Mouse (Mus musculus): Measurements from ENCODE around the gene Cfap126. TPM values are rescaled to one million over a fixed set of nuclear protein-coding genes. Genes with fewer than 3 reads are reported as not detected.

Gene Cfap126
- polyA plus RNA-seq, 1 experiment from 2014 or later = 4.4 TPM

DNA sequence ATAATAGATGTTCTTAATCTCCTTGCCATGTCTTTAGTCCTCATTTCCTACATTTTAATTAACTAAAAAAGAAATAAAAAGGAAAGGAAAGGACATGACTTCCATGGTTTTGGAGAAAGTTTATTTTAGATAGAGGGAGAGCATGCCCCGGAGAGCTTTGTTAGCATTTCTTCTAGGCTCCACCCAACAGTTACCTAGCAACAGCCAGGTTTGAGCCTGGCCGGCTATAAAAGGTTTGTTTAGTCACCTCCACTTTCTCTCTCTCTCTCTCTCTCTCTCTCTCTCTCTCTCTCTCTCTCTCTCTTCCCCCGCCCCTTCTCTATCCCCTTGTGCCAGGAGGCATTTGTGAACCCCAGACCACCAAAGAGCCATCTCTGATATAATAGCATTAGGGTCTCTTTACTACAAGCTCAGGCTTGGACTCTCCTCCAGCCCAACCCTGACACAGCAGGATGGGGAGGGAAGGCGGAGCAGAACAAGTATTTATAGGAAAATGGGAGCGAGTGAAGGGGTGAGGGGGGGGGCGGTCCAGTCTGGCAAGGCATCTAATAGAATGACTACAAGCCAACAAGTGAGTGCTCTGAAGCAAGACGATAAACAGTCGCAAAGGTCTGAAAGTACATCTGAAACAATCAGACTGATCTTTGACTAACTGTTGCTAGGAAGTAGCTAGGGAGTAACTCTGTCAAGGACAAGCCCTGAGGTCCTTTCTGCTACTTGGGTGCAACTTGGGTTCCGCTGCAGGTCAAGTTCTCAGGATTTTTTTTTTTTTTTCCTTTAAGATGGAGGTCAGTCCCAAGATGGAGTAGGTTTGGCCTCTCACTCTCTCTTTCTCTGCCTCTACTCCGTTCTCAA, 17.4 kb upstream of the Cfap126 start:
- H3K27me3 ChIP-seq (replicated peaks) = peaks cover 12% of the 10 kb centered on the region
- H3K9ac ChIP-seq (replicated peaks) = no peak overlapping the region
- ATAC-seq (ENCODE audit: low FRiP score) = no peak
- peak overlapping the region; percentile 22; the same call in 1 of the 2 replicates for H3K4me2 ChIP-seq
- no peaks in the 10 kb centered on the region for H3K4me1 ChIP-seq
- no peaks in the 10 kb centered on the region for H3K36me3 ChIP-seq
- no peak overlapping the region for H3K27ac ChIP-seq (replicated peaks)
- 20% methylated on average over 10 of the region's 10 CpGs for WGBS
- no peaks in the 10 kb centered on the region for H3K9me3 ChIP-seq (replicated peaks)
- H3K4me3 ChIP-seq (replicated peaks) = no peak overlapping the region

GRCm38 (mm10) chr1:171097136-171097535, 16.6 kb upstream of the Cfap126 start:
- H3K27me3 ChIP-seq (replicated peaks) = peaks cover 11% of the 10 kb centered on the region
- H3K4me3 ChIP-seq (replicated peaks) = no peak overlapping the region
- H3K9ac ChIP-seq (replicated peaks) = no peak overlapping the region
- no peaks in the 10 kb centered on the region for H3K4me1 ChIP-seq
- H3K27ac ChIP-seq (replicated peaks) = no peak overlapping the region
- H3K9me3 ChIP-seq (replicated peaks) = no peaks in the 10 kb centered on the region
- ATAC-seq (ENCODE audit: low FRiP score) = no peak
- H3K4me2 ChIP-seq = no peak overlapping the region
- H3K36me3 ChIP-seq = no peaks in the 10 kb centered on the region

- ATAC-seq (ENCODE audit: low FRiP score) = no peak
- no peaks in the 10 kb centered on the region for H3K4me1 ChIP-seq
- no peaks in the 10 kb centered on the region for H3K9me3 ChIP-seq (replicated peaks)
- peaks cover 6% of the 10 kb centered on the region for H3K27me3 ChIP-seq (replicated peaks)
- no peak overlapping the region for H3K4me2 ChIP-seq
- H3K36me3 ChIP-seq = no peaks in the 10 kb centered on the region
- WGBS = 64% methylated on average over 2 of the region's 2 CpGs
- H3K4me3 ChIP-seq (replicated peaks) = no peak overlapping the region
- H3K9ac ChIP-seq (replicated peaks) = no peak overlapping the region
- H3K27ac ChIP-seq (replicated peaks) = no peak overlapping the region
These were observed 16.1 kb upstream of the Cfap126 start for GRCm38 (mm10) chr1:171097612-171098011.

DNA sequence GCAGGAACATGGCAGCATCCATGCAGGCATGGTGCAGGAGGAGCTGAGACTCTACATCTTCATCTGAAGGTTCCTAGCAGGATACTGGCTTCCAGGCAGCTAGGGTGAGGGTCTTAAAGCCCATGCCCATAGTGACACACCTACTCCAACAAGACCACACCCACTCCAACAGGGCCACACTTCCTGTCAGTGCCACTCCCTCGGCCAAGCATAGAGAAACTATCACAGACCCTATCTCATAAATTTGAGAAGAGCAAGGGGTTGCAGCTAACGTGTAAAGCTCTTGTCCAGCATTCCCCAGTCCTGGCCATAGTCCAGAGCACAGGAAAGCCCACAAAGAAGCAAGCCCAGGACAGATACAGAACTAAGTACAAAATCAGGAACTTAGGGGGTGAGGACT, 12.7 kb upstream of the Cfap126 start:
- Histone ChIP-seq H3K36me3 (no peaks in the 10 kb centered on the region), H3K4me2 (peak overlapping the region; percentile 62), H3K4me3 (replicated peaks) (no peak overlapping the region), H3K27me3 (replicated peaks) (0 out of 2 replicates have a peak, but pooled peaks cover 3% of the 10 kb centered on the region), H3K9me3 (replicated peaks) (no peaks in the 10 kb centered on the region), H3K4me1 (peaks cover 7% of the 10 kb centered on the region; the same call in 1 of the 2 replicates), H3K27ac (replicated peaks) (no peak overlapping the region), H3K9ac (replicated peaks) (no peak overlapping the region)
- 55% methylated on average over 2 of the region's 2 CpGs for WGBS
- no peak for ATAC-seq (ENCODE audit: low FRiP score)

- under 1% methylated on average over 40 of the region's 40 CpGs for WGBS
- Histone ChIP-seq H3K27ac (replicated peaks) (peak overlapping the region; percentile 87), H3K4me3 (replicated peaks) (peak overlapping the region; percentile 55), H3K9ac (replicated peaks) (peak overlapping the region; percentile 64), H3K36me3 (no peaks in the 10 kb centered on the region), H3K9me3 (replicated peaks) (no peaks in the 10 kb centered on the region), H3K4me1 (peaks cover 7% of the 10 kb centered on the region; the same call in 1 of the 2 replicates), H3K4me2 (peak overlapping the region; percentile 62), H3K27me3 (replicated peaks) (no peaks in the 10 kb centered on the region)
- peak; percentile 92 for ATAC-seq (ENCODE audit: low FRiP score)
These were observed 11.8 kb upstream of the Cfap126 start for GRCm38 (mm10) chr1:171101733-171102546.

- Histone ChIP-seq H3K4me1 (peaks cover 7% of the 10 kb centered on the region; the same call in 1 of the 2 replicates), H3K27ac (replicated peaks) (peak overlapping the region; percentile 87), H3K4me2 (peak overlapping the region; percentile 62), H3K9me3 (replicated peaks) (no peaks in the 10 kb centered on the region), H3K36me3 (no peaks in the 10 kb centered on the region), H3K27me3 (replicated peaks) (no peaks in the 10 kb centered on the region), H3K4me3 (replicated peaks) (peak overlapping the region; percentile 55), H3K9ac (replicated peaks) (peak overlapping the region; percentile 64)
- peak; percentile 92 for ATAC-seq (ENCODE audit: low FRiP score)
- under 1% methylated on average over 35 of the region's 35 CpGs for WGBS
These were observed 11.1 kb upstream of the Cfap126 start for GRCm38 (mm10) chr1:171102547-171103177.

GRCm38 (mm10) chr1:171103179-171103840, 10.4 kb upstream of the Cfap126 start:
- peak overlapping the region; percentile 62 for H3K4me2 ChIP-seq
- 0 out of 2 replicates have a peak overlapping the region, but pooled peaks have one; percentile 38 for H3K27ac ChIP-seq (replicated peaks)
- ATAC-seq (ENCODE audit: low FRiP score) = no peak
- no peaks in the 10 kb centered on the region for H3K27me3 ChIP-seq (replicated peaks)
- 11% methylated on average over 10 of the region's 10 CpGs for WGBS
- peaks cover 7% of the 10 kb centered on the region; the same call in 1 of the 2 replicates for H3K4me1 ChIP-seq
- H3K36me3 ChIP-seq = no peaks in the 10 kb centered on the region
- H3K9ac ChIP-seq (replicated peaks) = peak overlapping the region; percentile 28; the same call in 1 of the 2 replicates
- peak overlapping the region; percentile 55 for H3K4me3 ChIP-seq (replicated peaks)
- H3K9me3 ChIP-seq (replicated peaks) = no peaks in the 10 kb centered on the region

GRCm38 (mm10) chr1:171105226-171105625, 8.5 kb upstream of the Cfap126 start:
- no peaks in the 10 kb centered on the region for H3K36me3 ChIP-seq
- no peak overlapping the region for H3K4me3 ChIP-seq (replicated peaks)
- WGBS = 65% methylated on average over 6 of the region's 6 CpGs
- no peak overlapping the region for H3K27ac ChIP-seq (replicated peaks)
- H3K9ac ChIP-seq (replicated peaks) = no peak overlapping the region
- H3K9me3 ChIP-seq (replicated peaks) = no peaks in the 10 kb centered on the region
- H3K27me3 ChIP-seq (replicated peaks) = no peaks in the 10 kb centered on the region
- no peak for ATAC-seq (ENCODE audit: low FRiP score)
- peaks cover 12% of the 10 kb centered on the region; the same call in 1 of the 2 replicates for H3K4me1 ChIP-seq
- no peak overlapping the region for H3K4me2 ChIP-seq

- no peaks in the 10 kb centered on the region for H3K27me3 ChIP-seq (replicated peaks)
- H3K4me3 ChIP-seq (replicated peaks) = no peak overlapping the region
- no peak for ATAC-seq (ENCODE audit: low FRiP score)
- no peaks in the 10 kb centered on the region for H3K36me3 ChIP-seq
- peaks cover 31% of the 10 kb centered on the region for H3K4me1 ChIP-seq
- H3K4me2 ChIP-seq = no peak overlapping the region
- H3K9ac ChIP-seq (replicated peaks) = no peak overlapping the region
- WGBS = 38% methylated on average over 9 of the region's 9 CpGs
- H3K9me3 ChIP-seq (replicated peaks) = no peaks in the 10 kb centered on the region
- H3K27ac ChIP-seq (replicated peaks) = peak overlapping the region; percentile 85; the same call in 1 of the 2 replicates
These were observed 4.1 kb upstream of the Cfap126 start for GRCm38 (mm10) chr1:171109620-171110019.

GRCm38 (mm10) chr1:171110659-171111019, 3.1 kb upstream of the Cfap126 start:
- 6% methylated on average over 15 of the region's 15 CpGs for WGBS
- Histone ChIP-seq H3K9me3 (replicated peaks) (no peaks in the 10 kb centered on the region), H3K4me2 (peak overlapping the region; percentile 89), H3K4me1 (peaks cover 31% of the 10 kb centered on the region), H3K9ac (replicated peaks) (peak overlapping the region; percentile 52), H3K27ac (replicated peaks) (peak overlapping the region; percentile 85), H3K4me3 (replicated peaks) (peak overlapping the region; percentile 56), H3K27me3 (replicated peaks) (no peaks in the 10 kb centered on the region), H3K36me3 (no peaks in the 10 kb centered on the region)
- ATAC-seq (ENCODE audit: low FRiP score) = peak; percentile 60

Data from neural tube, embryonic 15.5 days (tissue).